ENCODE assay signal across 19 mouse cellular contexts in genomic region chr16:40194839-40195238, GRCm38 (mm10).
DNase-seq lines count a peak whose midpoint lies in the region; ATAC-seq and TF ChIP-seq lines count a peak whose summit lies in the region.
"Had no signal": no experiment of that assay in that cellular context is flagged by ENCODE, and none has a peak within 500 bp of the region (broad histone marks: within the 10 kb centered on the region; RNA-seq: fewer than 3 reads in every experiment).

No protein-coding gene starts in this region.

- H3K4me1 ChIP-seq in forebrain, embryonic 14.5 days (ENCODE audit: control insufficient read depth, insufficient read depth, low read length): no peaks in the 10 kb centered on the region
- H3K4me1 ChIP-seq in forebrain, embryonic 11.5 days (replicated peaks; ENCODE audit: control insufficient read depth, insufficient read depth, low read length): no peaks in the 10 kb centered on the region
- no peaks in the 10 kb centered on the region for H3K4me1 ChIP-seq in lung, embryonic 14.5 days (ENCODE audit: insufficient read depth)
- H3K4me1 ChIP-seq in lung, adult 2 months (ENCODE audit: control insufficient read depth, insufficient read depth, low read length): no peaks in the 10 kb centered on the region
- no peaks in the 10 kb centered on the region for H3K4me1 ChIP-seq in lung, embryonic 16.5 days (replicated peaks; ENCODE audit: control insufficient read depth, insufficient read depth, low read length)
- H3K4me1 ChIP-seq: embryonic facial prominence, embryonic 10.5 days; embryonic facial prominence, embryonic 12.5 days; forebrain, embryonic 13.5 days had no signal

- no peaks in the 10 kb centered on the region for H3K27me3 ChIP-seq in forebrain, embryonic 14.5 days (replicated peaks; ENCODE audit: control insufficient read depth, insufficient read depth, low read length)
- no peaks in the 10 kb centered on the region for H3K27me3 ChIP-seq in forebrain, embryonic 11.5 days (ENCODE audit: control insufficient read depth, insufficient read depth, low read length)
- no peaks in the 10 kb centered on the region for H3K27me3 ChIP-seq in lung, embryonic 14.5 days (ENCODE audit: insufficient read depth, low read length)
- no peaks in the 10 kb centered on the region for H3K27me3 ChIP-seq in lung, embryonic 16.5 days (ENCODE audit: control insufficient read depth, insufficient read depth, low read depth, low read length)
- H3K27me3 ChIP-seq: CH12.LX; embryonic facial prominence, embryonic 12.5 days; forebrain, embryonic 13.5 days; Patski had no signal

- TF ChIP-seq CTCF in lung, embryonic 14.5 days (IDR thresholded peaks at IDR 0.05; ENCODE audit: low read depth): no peak
- no peak for TF ChIP-seq CTCF in lung, adult 2 months (IDR thresholded peaks at IDR 0.05; ENCODE audit: insufficient read depth, low read length)

- 88% methylated on average over 2 of the region's 2 CpGs for WGBS in forebrain, embryonic 14.5 days
- WGBS in forebrain, embryonic 11.5 days: 92% methylated on average over 2 of the region's 2 CpGs
- 31% methylated on average over 2 of the region's 2 CpGs for whole genome bisulfite sequencing in lung, embryonic 14.5 days
- WGBS in lung, adult 2 months: 71% methylated on average over 2 of the region's 2 CpGs
- WGBS in lung, embryonic 16.5 days: 47% methylated on average over 2 of the region's 2 CpGs

- no peak overlapping the region for H3K4me3 ChIP-seq in forebrain, embryonic 14.5 days (ENCODE audit: low read depth, low read length)
- no peak overlapping the region for H3K4me3 ChIP-seq in forebrain, embryonic 11.5 days (ENCODE audit: low read depth, low read length)
- no peak overlapping the region for H3K4me3 ChIP-seq in lung, embryonic 14.5 days (ENCODE audit: low read depth, low read length)
- no peak overlapping the region for H3K4me3 ChIP-seq in lung, adult 2 months (replicated peaks; ENCODE audit: extremely low read depth, low read depth, low read length)
- H3K4me3 ChIP-seq in lung, embryonic 16.5 days (ENCODE audit: low read length): no peak overlapping the region
- H3K4me3 ChIP-seq: embryonic facial prominence, embryonic 10.5 days; embryonic facial prominence, embryonic 12.5 days; forebrain, embryonic 13.5 days had no signal

- TF ChIP-seq POLR2A in lung, adult 2 months (IDR thresholded peaks at IDR 0.05; ENCODE audit: borderline replicate concordance, extremely low read depth, low read depth, low read length): no peak

- no peaks in the 10 kb centered on the region for H3K9me3 ChIP-seq in forebrain, embryonic 14.5 days (replicated peaks; ENCODE audit: control insufficient read depth, low read length)
- H3K9me3 ChIP-seq in forebrain, embryonic 11.5 days (ENCODE audit: control insufficient read depth, low read length): no peaks in the 10 kb centered on the region
- H3K9me3 ChIP-seq in lung, embryonic 14.5 days (ENCODE audit: low read depth, low read length): no peaks in the 10 kb centered on the region
- H3K9me3 ChIP-seq in lung, embryonic 16.5 days (ENCODE audit: control insufficient read depth, low read length): no peaks in the 10 kb centered on the region
- H3K9me3 ChIP-seq: embryonic facial prominence, embryonic 10.5 days; embryonic facial prominence, embryonic 12.5 days; forebrain, embryonic 13.5 days; G1E had no signal

- no peak overlapping the region for H3K4me2 ChIP-seq in forebrain, embryonic 14.5 days (ENCODE audit: low read length)
- no peak overlapping the region for H3K4me2 ChIP-seq in forebrain, embryonic 11.5 days (ENCODE audit: low read depth, low read length, severe bottlenecking)
- no peak overlapping the region for H3K4me2 ChIP-seq in lung, embryonic 14.5 days
- no peak overlapping the region for H3K4me2 ChIP-seq in lung, embryonic 16.5 days (ENCODE audit: low read depth, low read length)
- H3K4me2 ChIP-seq: embryonic facial prominence, embryonic 12.5 days; forebrain, embryonic 13.5 days had no signal

- peak; percentile 12 for DNase-seq in forebrain, embryonic 14.5 days (ENCODE audit: low spot score)
- no peak for DNase-seq in forebrain, embryonic 11.5 days (ENCODE audit: low spot score)
- DNase-seq in lung, embryonic 14.5 days: peak; percentile 77
- DNase-seq in lung, adult 2 months: no peak
- DNase-seq in lung, postnatal 14 days: no peak
- peak; percentile 35 for DNase-seq in brain, adult 2 months (ENCODE audit: low read depth, low spot score)
- DNase-seq in gastrocnemius, adult 8-10 months (ENCODE audit: low spot score in 2 of 2): no peak
- DNase-seq: B cell, adult 2 months; cerebellum, adult 11-12 months; forebrain, postnatal 0 days had no signal

- no peaks in the 10 kb centered on the region for H3K36me3 ChIP-seq in forebrain, embryonic 14.5 days (ENCODE audit: control insufficient read depth, insufficient read depth, low read length)
- H3K36me3 ChIP-seq in forebrain, embryonic 11.5 days (ENCODE audit: control insufficient read depth, insufficient read depth, low read length): no peaks in the 10 kb centered on the region
- no peaks in the 10 kb centered on the region for H3K36me3 ChIP-seq in lung, embryonic 14.5 days (ENCODE audit: insufficient read depth)
- no peaks in the 10 kb centered on the region for H3K36me3 ChIP-seq in lung, embryonic 16.5 days (ENCODE audit: control insufficient read depth, insufficient read depth, low read length)
- H3K36me3 ChIP-seq: embryonic facial prominence, embryonic 10.5 days; embryonic facial prominence, embryonic 12.5 days; G1E had no signal

- H3K27ac ChIP-seq in forebrain, embryonic 14.5 days (ENCODE audit: low read depth, low read length): no peak overlapping the region
- H3K27ac ChIP-seq in forebrain, embryonic 11.5 days (ENCODE audit: low read depth, low read length): no peak overlapping the region
- no peak overlapping the region for H3K27ac ChIP-seq in lung, embryonic 14.5 days (ENCODE audit: low read depth)
- no peak overlapping the region for H3K27ac ChIP-seq in lung, embryonic 16.5 days (ENCODE audit: low read length)
- H3K27ac ChIP-seq: embryonic facial prominence, embryonic 10.5 days; embryonic facial prominence, embryonic 12.5 days; forebrain, embryonic 13.5 days had no signal

- H3K9ac ChIP-seq in forebrain, embryonic 14.5 days (ENCODE audit: low read length): no peak overlapping the region
- no peak overlapping the region for H3K9ac ChIP-seq in forebrain, embryonic 11.5 days (ENCODE audit: low read length)
- H3K9ac ChIP-seq in lung, embryonic 14.5 days: no peak overlapping the region
- no peak overlapping the region for H3K9ac ChIP-seq in lung, embryonic 16.5 days (ENCODE audit: low read length)
- H3K9ac ChIP-seq: embryonic facial prominence, embryonic 12.5 days; forebrain, embryonic 13.5 days; forebrain, postnatal 0 days had no signal

- ATAC-seq in forebrain, embryonic 14.5 days: no peak
- no peak for ATAC-seq in forebrain, embryonic 11.5 days (replicated peaks; ENCODE audit: low FRiP score)
- ATAC-seq in lung, embryonic 14.5 days (ENCODE audit: insufficient read depth): peak; percentile 92
- ATAC-seq in lung, embryonic 16.5 days (ENCODE audit: low read depth): peak; percentile 56; the same call in 1 of the 2 replicates
- ATAC-seq: activated CD4-positive, CD25-positive, alpha-beta regulatory T cell, adult 4 months; CD4-positive, CD25-positive, alpha-beta regulatory T cell, adult 4 months; forebrain, embryonic 13.5 days; forebrain, postnatal 0 days; Patski had no signal

Comparison
In these comparisons a context has a peak if more than half of its experiments do, and no peak if none do; other contexts are left out.
1. DNase-seq: peak in forebrain, embryonic 14.5 days (single experiment), lung, embryonic 14.5 days (single experiment) and brain, adult 2 months (single experiment); none in forebrain, embryonic 11.5 days (single experiment), lung, adult 2 months (single experiment), lung, postnatal 14 days (single experiment) and gastrocnemius, adult 8-10 months (0 of 2).
2. ATAC-seq: peak in lung, embryonic 14.5 days (single experiment) and lung, embryonic 16.5 days (single experiment); none in forebrain, embryonic 14.5 days (single experiment) and forebrain, embryonic 11.5 days (single experiment).